Mouse (Mus musculus): Measurements from ENCODE around the gene Fktn. TPM values are rescaled to one million over a fixed set of nuclear protein-coding genes. Genes with fewer than 3 reads are reported as not detected.
"Not testable (repeated sequence)": the region's sequence is repeated elsewhere in the genome, so short reads cannot be mapped to it uniquely, and the experiment has no call there.

The Fktn gene
- total RNA-seq (2017): 2.2 and 3.1 TPM in 2 replicates

DNA sequence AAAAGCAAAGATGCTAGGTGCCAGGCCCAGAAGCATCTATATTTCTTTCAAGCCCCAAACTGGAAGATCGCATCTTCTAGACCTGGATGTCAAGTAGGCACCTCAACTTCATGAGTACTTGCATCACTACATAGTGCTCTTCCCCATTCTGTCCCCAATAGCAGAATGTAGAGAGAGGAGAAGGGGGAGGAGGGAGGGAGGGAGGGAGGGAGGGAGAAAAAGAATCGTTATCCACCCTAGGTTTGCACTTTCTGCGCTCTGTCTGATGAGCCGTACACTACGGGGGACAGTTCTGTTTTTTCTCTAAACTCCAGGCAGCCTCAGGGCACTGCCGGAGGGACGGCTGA, at the start of gene Fktn:
Fktn (plus strand) TSS at position 295 of the 347 bp plus-strand sequence.
- ATAC-seq (ENCODE audit: extremely low read depth, insufficient number of reproducible peaks, low FRiP score, poor library complexity, severe bottlenecking): peak; percentile 14; the same call in 1 of the 2 replicates

DNA sequence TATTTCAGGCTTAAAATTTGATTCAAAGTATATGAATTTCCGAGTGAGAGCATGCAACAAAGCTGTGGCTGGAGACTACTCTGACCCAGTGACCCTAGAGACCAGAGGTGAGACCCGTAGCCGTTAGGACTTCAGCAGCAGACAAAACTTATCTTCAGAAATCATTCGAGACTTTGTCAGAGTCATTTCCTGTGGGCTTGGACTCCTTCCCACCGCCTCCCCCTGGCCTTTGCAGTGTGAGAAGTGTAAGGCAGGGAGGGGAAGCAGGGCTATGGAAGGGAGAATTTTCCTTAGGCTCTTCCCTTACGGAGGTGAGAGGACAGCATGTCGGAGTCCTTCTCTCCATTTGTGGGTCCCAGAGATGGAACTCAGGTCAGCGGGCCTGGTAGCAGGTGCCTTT, 31.7 kb upstream of the Fktn start:
- no peak for ATAC-seq (ENCODE audit: extremely low read depth, insufficient number of reproducible peaks, low FRiP score, poor library complexity, severe bottlenecking)

DNA sequence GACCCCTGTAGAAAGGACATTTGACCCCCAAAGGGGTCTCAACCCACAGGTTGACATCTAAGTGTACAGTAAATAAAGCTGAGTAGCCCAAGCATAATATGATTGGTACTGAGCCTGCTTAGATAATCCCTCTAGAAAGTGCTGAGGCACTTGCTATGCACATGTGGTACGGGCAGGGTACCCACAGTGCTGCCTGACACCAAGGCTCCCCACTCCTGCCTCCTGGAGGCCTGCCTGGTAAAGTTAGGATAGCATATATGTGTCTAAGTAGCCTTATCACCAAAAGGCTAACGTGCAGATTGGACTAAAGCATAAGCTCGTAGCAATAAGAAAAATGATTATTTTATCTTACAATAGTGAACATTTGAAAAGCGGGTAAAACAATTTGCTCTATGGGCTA, 24.8 kb upstream of the Fktn start:
- no peak for ATAC-seq (ENCODE audit: extremely low read depth, insufficient number of reproducible peaks, low FRiP score, poor library complexity, severe bottlenecking)

DNA sequence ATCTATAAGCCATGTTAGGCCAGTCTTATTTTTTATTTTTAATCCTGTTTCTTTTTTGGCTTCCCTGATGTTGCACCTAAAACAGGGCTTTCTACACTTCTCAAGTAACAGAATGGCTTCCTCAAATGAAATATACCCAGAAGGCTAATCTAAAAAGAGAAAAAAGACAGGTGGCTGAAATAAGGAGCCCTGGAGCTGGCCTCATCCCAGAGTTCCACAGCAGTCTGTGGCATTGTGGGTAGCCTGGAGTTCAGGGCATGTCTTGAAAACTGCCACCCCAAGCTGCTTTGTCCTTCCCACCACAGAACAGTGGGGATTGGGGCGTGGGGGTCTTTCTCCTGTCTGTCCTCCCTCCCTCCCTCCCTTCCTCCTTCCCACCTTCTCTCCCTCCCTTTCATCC, 22.4 kb upstream of the Fktn start:
- ATAC-seq (ENCODE audit: extremely low read depth, insufficient number of reproducible peaks, low FRiP score, poor library complexity, severe bottlenecking): no peak

DNA sequence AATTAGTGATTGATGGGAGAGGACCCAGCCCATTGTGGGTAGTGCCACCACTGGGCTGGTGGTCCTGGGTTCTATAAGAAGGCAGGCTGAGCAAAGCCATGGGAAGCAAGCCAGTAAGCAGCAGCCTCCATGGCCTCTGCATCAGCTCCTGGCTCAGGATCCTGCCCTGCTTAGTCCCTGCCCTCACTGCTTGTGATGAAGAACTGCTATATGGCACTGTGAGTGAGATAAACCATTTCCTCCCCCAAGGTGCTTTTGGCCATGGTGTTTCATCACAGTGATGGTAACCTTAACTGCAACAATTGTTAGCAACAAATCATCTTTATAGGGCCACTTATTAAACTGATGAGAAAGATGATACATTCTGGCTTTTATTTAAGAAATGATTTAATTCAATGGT, 4.6 kb upstream of the Fktn start:
- ATAC-seq (ENCODE audit: extremely low read depth, insufficient number of reproducible peaks, low FRiP score, poor library complexity, severe bottlenecking): not testable (repeated sequence)

DNA sequence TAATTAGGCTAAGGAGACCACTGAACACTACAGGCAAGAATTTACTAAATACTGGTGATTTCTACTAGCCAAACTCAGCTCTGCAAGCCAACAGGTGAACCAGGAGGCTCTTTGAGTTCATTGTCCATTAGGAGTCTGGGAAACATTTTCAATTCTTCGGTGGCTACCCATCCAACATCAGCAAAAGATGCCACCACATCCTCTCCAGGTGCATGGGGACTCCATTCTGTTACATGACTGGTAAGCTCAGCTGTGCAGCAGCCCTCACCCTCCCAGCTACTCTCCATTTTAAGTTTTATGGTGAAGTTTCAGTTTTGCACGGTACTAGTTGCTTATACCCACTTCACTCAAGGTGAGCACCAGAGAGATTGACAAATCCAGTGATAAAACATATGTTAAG, 3.8 kb upstream of the Fktn start:
- ATAC-seq (ENCODE audit: extremely low read depth, insufficient number of reproducible peaks, low FRiP score, poor library complexity, severe bottlenecking): no peak

DNA sequence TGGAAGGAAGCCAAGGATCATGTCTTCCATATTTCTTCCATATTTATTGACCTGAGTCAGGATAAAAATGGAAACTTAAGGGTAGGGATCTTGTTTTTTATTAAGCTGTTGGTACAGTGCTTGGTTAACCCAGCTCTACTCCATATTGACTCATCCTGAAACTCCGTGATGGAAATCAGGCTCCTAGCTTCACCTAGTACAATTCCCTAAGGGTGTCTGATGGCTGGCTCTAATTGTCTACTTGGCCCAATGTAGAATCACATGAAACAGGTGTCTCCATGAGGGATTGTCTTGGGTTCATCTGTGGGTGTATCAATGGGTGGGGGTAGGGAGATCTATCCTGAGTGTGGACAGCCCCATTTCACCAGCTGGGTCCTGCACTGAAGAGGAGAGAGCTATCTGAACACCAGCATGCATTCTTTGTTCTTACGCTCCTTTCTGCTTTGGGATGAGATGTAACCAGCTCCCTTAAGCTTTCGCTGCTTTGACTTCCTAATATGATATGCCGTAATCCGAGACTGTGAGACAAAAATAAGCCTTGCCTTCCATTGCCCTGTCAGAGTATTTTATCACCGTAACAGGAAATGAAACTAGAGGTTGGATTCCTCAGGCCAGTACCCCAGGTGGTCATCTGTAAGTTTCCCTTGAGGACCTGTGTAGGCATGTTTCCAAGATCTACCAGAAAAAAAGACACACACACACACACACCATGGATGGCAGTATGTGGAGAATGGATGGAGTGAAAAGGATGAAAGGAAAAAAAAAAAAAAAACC, 3.1 kb upstream of the Fktn start:
- ATAC-seq (ENCODE audit: extremely low read depth, insufficient number of reproducible peaks, low FRiP score, poor library complexity, severe bottlenecking): no peak

DNA sequence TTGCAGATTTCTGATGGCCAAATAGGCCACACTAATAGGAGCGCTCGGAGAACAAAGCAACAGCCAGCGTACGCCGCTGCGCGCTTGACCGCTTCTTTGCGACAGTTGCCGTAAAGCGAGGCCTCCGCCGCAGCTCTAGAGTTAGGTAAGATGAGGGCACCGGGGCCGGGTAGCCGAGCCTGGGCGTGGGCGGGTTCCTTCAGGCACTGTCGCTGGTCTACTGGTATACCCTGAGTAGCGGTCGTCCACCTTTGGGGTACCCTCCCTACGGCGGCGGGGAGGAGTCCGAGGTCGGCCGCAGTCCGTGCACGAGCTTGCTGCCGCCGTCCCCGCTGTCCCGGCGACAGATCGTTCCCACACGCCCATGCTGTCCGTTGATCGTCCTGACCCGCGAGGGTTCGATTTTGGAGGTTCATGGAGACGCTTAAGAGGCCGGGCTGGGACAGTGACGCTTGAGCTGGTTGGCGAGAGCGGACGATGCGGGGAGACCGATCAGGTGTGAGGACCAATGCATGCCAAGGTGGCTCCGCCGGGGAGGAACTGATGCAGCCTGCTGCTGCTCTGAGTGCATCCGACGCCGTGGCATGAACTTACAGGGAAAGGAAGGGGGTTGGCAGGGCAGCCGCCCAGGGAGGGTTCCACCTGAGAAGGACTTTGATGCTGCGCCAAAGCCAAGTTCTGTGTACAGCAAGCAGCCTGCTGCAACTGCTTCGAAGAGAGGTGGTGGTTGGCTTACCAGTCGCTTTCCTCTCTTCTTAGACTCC, 435 bp downstream of the Fktn start:
- ATAC-seq (ENCODE audit: extremely low read depth, insufficient number of reproducible peaks, low FRiP score, poor library complexity, severe bottlenecking): peak; percentile 92

DNA sequence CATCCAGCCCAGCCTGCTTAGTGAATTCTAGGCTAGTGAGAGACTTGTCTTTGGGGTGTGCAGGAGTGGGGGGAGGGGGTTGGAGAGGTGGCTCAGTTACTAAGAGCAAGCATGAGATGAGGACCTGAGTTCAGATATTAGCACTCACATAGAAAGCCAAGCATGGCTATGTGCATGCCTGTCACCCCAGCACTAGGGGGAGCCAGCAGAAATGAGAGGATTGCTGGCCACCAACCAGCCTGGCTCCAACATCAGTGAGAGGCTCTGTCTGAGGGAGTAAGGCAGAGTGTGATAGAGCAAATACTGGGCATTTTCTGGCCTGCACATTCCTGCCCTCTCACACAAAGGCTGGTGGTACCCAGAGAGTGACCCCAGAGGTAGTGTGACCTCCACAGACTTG, 2.2 kb downstream of the Fktn start:
- peak; percentile 16; the same call in 1 of the 2 replicates for ATAC-seq (ENCODE audit: extremely low read depth, insufficient number of reproducible peaks, low FRiP score, poor library complexity, severe bottlenecking)

DNA sequence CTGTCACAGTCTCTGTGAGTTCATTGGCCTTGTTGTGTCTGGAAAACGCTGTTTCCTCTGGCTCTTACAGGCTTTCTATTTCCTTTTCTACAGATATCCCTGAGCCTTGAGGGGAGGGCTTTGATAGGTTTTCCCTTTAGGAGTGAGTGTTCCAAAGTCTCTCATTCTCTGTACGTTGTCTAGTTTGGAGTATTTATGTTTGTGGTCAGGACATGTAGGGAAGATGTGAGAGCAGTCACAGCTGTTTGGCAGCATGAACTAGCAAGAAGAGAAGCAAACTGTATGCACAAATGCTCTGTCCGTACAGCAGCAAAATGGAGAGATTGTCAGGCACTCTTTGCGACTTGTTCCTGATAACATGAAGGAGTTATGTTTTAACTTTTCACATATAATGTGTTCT, 3.7 kb downstream of the Fktn start:
- ATAC-seq (ENCODE audit: extremely low read depth, insufficient number of reproducible peaks, low FRiP score, poor library complexity, severe bottlenecking): no peak

DNA sequence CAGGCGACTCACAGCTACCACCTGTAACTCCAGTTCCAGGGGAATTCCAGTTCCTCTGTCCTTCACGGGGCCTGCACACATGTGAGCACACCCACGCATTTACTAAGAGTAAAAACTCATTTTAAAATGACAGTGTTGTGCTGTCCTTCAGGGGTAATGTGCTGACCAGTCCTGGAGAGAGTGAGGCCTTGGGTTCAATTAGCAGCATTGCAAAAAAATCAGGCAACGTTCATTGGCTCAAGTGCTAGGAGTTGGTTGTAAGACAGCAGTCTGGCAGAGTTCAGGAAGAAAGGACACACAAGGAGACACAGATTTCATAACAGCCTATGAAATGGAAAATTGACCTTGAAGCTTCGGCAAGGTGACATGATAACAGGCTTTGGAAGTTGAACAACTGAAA, 4.5 kb downstream of the Fktn start:
- ATAC-seq (ENCODE audit: extremely low read depth, insufficient number of reproducible peaks, low FRiP score, poor library complexity, severe bottlenecking): no peak

DNA sequence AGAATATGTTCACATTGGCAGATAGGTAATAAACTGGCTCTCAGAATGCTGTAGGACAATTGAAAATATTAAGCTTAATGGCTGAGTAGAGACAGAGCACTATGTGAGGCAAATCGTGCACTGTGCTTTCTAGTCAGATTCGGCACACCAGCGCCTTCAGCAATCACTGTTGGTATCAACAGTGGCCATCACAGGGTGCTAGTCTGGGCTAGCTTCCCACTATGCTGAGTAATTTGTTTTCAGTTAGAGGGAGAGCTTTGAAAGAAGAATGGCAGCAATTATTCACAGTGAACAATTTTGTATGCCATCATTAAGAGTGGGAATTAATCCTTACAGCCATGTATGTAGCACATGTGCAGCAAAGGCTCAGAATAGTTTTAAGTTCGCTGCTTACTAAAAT, 8.7 kb downstream of the Fktn start:
- ATAC-seq (ENCODE audit: extremely low read depth, insufficient number of reproducible peaks, low FRiP score, poor library complexity, severe bottlenecking): no peak

DNA sequence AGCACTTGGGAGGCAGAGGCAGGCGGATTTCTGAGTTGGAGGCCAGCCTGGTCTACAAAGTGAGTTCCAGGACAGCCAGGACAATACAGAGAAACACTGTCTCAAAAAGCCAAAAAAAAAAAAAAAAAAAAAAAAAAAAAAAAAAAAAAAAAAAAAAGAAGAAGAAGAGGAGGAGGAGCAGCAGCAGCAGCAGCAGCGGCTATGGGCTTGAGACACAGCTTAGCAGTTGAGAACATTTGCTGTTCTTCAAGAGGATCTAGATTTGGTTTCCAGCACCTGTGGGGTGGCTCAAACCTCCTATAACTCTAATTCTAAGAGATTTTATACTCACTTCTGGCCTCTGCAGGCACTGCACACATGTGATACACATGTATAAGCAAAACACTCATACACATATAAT, 12.3 kb downstream of the Fktn start:
- ATAC-seq (ENCODE audit: extremely low read depth, insufficient number of reproducible peaks, low FRiP score, poor library complexity, severe bottlenecking): not testable (repeated sequence)

DNA sequence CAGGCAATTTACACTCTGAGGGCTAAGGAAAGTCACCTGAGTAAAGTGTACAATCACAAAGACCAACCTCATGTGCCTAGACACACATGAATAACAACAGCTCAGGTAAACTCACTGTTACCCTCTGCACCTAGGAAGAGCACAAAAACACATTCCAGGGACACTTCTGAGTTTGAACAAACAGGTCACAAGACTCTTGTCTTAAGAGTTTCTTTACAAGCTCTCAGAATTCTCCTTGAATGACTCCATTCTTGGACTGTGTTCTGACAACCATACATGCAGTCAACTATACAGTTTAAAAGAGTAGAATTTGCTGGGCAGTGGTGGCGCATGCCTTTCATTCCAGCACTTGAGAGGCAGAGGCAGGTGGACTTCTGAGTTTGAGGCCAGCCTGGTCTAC, 14.3 kb downstream of the Fktn start:
- no peak for ATAC-seq (ENCODE audit: extremely low read depth, insufficient number of reproducible peaks, low FRiP score, poor library complexity, severe bottlenecking)

DNA sequence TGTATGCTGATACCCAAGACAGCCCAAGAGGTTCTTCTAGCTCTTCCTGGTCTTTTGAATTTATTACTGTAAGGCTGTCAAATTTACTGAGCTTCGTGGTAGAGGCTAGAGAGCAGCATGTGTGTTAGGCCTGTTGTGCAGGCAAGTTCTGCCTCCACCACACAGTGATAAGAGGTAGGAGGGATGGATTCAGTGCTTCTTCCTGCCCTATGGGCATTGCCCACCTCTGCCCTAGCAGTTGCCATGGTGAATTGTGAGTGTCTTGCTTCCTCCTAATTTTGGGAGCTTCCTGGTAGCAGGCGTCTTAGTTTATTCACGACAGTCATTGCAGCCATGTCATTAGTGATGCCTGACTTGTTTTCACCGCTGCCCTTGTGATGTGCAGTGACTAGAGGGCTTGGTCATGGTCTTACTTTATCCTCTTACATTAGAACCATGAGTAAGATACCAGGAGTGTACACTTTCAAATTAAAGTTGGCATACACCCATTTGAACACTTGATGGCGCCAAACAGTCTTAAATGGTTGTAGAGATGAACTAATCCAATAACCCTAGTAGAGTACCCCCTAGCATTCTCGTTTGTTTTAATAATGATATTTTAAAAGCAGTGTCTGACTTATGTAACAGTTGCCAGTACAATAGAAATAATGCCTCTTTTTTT, 25.3 kb downstream of the Fktn start:
- peak; percentile 70; the same call in 1 of the 2 replicates for ATAC-seq (ENCODE audit: extremely low read depth, insufficient number of reproducible peaks, low FRiP score, poor library complexity, severe bottlenecking)

DNA sequence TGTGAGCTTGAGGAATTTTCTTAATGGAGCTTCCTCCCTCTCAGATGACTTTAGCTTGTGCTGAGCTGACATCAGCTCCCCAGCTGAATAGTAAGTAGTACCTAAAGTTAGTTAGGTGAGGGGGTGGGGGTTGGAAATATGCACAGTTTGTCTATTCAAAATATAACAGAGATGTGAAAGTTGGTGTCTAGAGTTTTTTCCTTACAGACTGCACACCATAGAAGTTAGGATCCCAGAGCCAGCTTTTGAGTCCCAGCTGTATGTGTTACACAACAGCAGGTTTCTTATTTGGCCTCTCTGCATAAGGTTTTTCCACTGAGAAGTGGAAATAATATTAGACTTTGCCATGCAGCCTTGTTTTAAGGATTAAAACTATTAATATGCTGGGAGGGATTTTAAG, 36.0 kb downstream of the Fktn start:
- ATAC-seq (ENCODE audit: extremely low read depth, insufficient number of reproducible peaks, low FRiP score, poor library complexity, severe bottlenecking): no peak

DNA sequence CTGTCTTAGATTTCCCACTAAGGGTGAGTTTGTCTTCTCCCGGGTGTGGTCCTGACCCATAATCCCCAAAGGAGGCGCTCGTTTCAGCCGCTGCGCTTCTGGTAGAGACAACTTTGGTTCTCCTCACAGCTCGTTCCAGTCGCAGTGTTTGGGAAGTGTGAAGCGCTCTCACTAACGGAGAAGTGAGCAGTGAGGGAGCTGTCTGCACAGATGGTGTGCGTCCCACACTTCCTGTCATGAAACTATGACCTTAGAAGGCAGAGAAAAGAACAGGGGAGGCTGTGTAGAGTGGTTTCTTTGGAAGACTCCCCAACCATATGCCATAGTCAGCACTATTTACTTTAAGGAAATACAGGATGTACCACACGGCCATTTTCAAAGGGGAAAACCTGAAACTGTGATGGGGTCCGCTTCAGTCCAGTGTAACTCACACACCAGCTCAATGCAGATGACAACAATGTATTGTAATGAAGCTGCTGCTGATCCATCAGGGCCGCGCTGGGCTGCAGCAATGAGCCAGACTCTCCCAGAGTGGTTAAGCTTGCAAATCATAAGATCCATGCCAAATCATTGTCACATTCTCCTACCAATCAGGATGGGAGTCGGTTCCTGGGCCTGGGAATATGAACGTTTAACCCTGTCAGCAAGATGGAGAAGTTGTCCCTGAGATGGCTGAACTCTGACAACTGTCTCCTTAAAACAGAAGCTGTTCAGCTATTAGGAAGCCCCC, 36.8 kb downstream of the Fktn start:
- no peak for ATAC-seq (ENCODE audit: extremely low read depth, insufficient number of reproducible peaks, low FRiP score, poor library complexity, severe bottlenecking)

DNA sequence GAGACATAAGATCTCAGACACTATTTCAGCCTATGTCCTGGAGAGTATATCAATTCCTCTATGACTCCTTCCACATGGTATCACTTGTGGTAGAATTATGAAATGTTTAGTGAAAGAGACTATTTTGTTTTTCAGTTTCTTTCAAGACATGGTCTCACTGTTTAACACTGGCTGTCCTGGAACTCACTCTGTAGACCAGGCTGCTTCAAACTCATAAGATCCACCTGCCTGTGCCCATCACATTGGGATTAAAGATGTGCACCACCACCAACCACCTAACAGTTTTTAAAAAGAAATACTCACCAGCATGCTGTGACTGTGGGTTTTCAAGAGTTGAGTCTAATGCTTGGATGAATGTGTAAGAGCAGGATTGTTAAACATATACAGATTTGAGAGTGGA, 43.2 kb downstream of the Fktn start:
- ATAC-seq (ENCODE audit: extremely low read depth, insufficient number of reproducible peaks, low FRiP score, poor library complexity, severe bottlenecking): no peak

DNA sequence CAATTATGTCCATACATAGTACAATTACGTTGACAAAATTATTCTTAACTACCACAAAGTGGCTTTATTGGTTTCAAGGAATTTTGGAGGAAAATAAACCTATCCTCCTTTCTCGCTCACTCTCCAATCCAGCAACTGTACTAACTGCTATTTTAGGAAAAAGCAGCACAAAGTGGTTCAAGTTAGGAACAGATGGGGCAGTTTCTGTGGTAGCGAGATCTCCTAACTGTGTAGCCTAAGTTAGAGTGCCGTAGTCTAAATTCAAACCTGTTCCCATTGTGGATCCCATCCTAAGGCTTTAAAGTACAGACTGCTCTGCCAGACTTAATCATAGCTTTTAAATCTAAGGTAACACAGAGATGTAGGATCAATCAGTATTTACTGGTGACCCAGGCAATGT, 45.0 kb downstream of the Fktn start:
- ATAC-seq (ENCODE audit: extremely low read depth, insufficient number of reproducible peaks, low FRiP score, poor library complexity, severe bottlenecking): no peak

Data from neutrophil, adult 5-6 weeks (primary cell).